Mouse (Mus musculus): ENCODE measurements at regions not wholly inside any gene's neighbourhood (a gene's known extent, or its start where the extent isn't known, plus 50 kb on each side); places are given as distances from the start of the nearest gene placed in this dataset.

GRCm38 (mm10) chr6:59556668-59557310 lies 130.7 kb upstream of the Gprin3 start:
- in situ Hi-C loops (cut with MboI, MseI), result no loop called here

GRCm38 (mm10) chr6:59537025-59537424 lies 110.9 kb upstream of the Gprin3 start:
- in situ Hi-C loops (cut with MboI, MseI), result loop anchor here (10.0 kb wide), 1 partner anchor 108 kb away; no protein-coding TSS in a partner anchor

DNA sequence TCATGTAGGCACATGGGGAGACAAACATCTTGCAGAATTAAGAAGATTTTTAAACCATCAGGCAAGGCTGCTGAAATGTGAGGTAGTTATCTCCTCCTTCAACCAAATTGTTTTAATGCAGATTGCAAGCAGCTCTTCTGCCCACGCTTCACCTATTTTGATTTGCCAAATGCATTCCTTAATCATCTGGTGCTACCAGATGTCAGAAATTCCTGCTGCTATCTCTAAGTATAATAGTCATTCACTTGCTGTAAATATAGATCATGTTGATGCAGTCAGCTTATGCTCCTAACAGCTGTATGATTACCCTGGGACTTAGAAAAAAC lies 98.8 kb upstream of the Gprin3 start:
- in situ Hi-C loops (cut with MboI, MseI), result no loop called here

DNA sequence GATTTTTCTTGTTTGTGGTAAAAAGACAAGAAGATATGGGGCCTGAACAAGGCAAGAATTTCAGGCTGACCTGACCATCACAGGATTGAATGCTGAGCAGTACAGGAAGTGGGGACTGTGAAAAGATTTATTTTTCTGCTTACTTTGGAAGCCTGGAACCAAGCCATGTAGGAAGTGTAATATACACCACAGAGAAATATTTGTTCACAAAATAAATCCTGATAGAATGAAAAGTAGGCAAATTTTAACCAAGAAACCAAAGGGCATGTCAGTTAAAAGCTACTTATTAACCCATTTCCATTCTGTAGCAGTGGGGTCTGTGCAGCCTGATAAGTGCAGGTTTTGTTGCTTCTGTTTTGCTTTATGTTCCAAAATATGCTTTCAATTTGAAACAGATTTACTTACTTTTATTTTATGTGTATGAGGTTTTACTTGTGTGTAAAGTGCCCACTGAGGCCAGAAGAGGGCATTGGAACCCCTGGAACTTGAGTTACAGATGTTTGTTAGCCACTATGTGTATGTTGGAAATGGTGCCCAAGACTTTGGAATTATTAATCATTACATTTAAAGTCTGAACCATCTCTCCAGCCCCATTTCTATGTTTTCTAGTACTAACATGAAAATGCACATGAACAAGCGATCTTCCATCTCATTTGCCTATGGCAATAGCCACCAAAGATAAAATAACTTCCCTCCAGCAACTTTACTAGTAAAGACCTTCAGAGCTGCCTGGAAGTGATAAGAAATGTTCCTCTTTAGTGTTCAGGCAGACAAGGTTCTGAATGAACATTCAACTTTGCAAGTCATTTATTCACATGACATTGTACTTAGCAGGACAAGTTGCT lies 98.2 kb upstream of the Gprin3 start:
- in situ Hi-C loops (cut with MboI, MseI), result no loop called here

- in situ Hi-C loops (cut with MboI, MseI), result no loop called here
Observed at GRCm38 (mm10) chr6:59522960-59523359, 96.9 kb upstream of the Gprin3 start.

- in situ Hi-C loops (cut with MboI, MseI), result no loop called here
Observed at GRCm38 (mm10) chr6:59500818-59501217, 74.7 kb upstream of the Gprin3 start.

- in situ Hi-C loops (cut with MboI, MseI), result no loop called here
Observed at GRCm38 (mm10) chr6:59498800-59499199, 72.7 kb upstream of the Gprin3 start.

DNA sequence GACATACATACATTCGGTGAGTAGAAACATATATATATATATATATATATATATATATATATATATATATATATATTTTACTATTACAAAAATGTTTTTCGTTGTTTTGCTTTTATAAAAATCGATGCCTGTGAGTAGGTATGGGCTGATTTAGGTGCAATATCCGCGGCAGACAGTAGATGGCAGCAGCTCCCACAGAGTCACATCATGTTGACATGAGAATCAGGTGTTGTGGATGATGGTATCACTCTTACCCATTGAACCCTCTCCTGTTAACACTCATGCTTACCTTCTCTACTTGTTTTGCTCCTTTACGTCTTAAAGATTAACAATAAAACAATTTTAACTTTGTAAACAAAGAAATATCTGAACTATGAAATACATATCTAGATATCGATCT lies 72.0 kb upstream of the Gprin3 start:
- in situ Hi-C loops (cut with MboI, MseI), result no loop called here

GRCm38 (mm10) chr6:59489001-59489575 lies 63.0 kb upstream of the Gprin3 start:
- in situ Hi-C loops (cut with MboI, MseI), result loop anchor here (10.0 kb wide), 1 partner anchor 274 kb away; no protein-coding TSS in a partner anchor

GRCm38 (mm10) chr6:59488386-59488785 lies 62.3 kb upstream of the Gprin3 start:
- in situ Hi-C loops (cut with MboI, MseI), result loop anchor here (10.0 kb wide), 1 partner anchor 274 kb away; no protein-coding TSS in a partner anchor

DNA sequence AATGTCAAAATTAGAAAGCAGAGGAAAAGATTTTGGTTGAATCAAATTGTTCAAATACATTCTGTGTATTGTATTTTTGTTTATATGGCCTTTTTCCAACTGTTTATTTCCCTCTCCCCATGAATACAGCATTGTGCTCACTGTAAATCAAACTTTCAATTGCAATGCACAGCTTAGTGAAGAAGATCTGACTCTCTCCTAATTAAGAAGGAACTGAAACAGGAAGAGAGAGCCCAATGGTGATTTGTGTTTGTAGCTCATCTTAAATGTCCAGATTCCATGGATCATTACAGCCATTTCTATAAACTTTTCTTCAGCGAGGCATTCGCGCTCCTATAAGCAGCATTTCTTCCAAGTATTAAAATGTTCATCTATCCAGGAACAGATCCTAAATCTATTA lies 57.9 kb upstream of the Gprin3 start:
- in situ Hi-C loops (cut with MboI, MseI), result loop anchor here (5.0 to 10.0 kb wide), 2 partner anchors 232 to 269 kb away; no protein-coding TSS in a partner anchor

DNA sequence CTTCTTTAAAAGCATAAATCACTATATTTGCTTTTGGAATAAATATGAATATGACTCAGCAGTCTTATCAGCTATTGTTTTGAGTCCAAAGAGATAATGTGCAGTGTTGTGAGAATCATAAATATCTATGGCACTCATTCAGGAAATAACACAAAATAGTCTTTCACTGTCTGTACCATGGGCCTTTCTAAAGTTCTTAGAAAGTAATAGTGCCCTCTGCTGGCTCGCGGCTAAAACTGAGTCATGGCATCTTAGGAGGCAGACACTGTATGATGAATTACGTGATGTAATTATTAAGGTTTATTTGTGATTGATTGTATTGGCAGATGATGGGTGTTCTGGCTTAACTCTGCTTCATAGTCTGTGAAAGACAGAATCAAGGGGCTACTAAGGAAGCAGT lies 57.5 kb upstream of the Gprin3 start:
- in situ Hi-C loops (cut with MboI, MseI), result loop anchor here (5.0 to 10.0 kb wide), 2 partner anchors 231 to 269 kb away; no protein-coding TSS in a partner anchor
